Mouse (Mus musculus): Measurements from ENCODE around the gene Gm10681.
"Not testable (repeated sequence)": the region's sequence is repeated elsewhere in the genome, so short reads cannot be mapped to it uniquely, and the experiment has no call there.

Gene Gm10681

DNA sequence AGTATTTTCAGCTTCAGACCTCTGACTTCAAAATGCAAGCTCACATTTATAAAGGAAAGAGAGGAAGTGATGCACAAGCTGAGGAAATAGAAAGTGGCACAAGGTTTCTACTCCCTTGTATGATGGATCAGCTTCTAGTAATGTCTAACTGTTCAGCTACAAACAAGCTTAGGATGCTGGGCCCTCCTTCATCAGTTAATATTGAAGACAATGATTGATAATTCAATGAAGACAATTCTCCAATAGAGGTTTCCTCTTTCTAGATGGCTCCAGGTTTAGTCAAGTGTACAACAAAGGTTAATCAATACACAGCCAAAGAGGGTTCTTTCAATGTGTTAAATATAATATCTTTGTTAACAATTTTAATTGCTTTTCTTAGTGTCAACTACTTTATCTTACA is at the start of gene Gm10681:
Gene Gm10681, minus strand, starts transcription at position 101 of the 400 bp plus-strand sequence.
- no peak for DNase-seq (ENCODE audit: low spot score)

GRCm38 (mm10) chr3:98635145-98635544 is 46.5 kb upstream of the Gm10681 start:
- DNase-seq (ENCODE audit: low spot score), result no peak

GRCm38 (mm10) chr3:98630152-98630551 is 41.5 kb upstream of the Gm10681 start, which contains the start of gene Hsd3b5:
Gene Hsd3b5 (minus strand): TSS chr3:98630252.
- DNase-seq (ENCODE audit: low spot score), result no peak

GRCm38 (mm10) chr3:98629633-98630032 is 41.0 kb upstream of the Gm10681 start:
- DNase-seq (ENCODE audit: low spot score), result no peak

- DNase-seq (ENCODE audit: low spot score), result not testable (repeated sequence)
Observed at GRCm38 (mm10) chr3:98616786-98617185, 28.2 kb upstream of the Gm10681 start.

GRCm38 (mm10) chr3:98616244-98616643 is 27.6 kb upstream of the Gm10681 start:
- not testable (repeated sequence) for DNase-seq (ENCODE audit: low spot score)

- not testable (repeated sequence) for DNase-seq (ENCODE audit: low spot score)
Observed at GRCm38 (mm10) chr3:98614406-98614927, 25.9 kb upstream of the Gm10681 start.

DNA sequence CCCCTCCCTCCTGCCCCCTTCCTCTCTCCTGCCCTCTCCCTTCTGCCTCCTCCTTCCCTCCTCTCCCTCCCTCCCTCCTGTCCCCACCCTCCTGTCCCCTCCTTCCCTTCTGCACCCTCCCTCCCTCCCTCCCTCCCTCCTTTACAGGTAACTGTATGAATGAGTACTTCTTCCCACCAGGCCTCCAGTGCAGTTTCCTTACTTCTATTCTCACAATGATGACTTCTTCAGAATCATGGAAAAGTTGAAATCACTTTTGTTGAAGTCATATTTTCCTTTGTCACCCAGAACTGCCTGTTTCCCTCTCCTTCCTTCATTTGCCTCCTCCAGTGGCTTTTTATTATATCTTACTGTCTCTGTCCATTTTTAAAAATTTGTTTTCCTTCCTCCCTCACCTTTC is 25.4 kb upstream of the Gm10681 start:
- no peak for DNase-seq (ENCODE audit: low spot score)

DNA sequence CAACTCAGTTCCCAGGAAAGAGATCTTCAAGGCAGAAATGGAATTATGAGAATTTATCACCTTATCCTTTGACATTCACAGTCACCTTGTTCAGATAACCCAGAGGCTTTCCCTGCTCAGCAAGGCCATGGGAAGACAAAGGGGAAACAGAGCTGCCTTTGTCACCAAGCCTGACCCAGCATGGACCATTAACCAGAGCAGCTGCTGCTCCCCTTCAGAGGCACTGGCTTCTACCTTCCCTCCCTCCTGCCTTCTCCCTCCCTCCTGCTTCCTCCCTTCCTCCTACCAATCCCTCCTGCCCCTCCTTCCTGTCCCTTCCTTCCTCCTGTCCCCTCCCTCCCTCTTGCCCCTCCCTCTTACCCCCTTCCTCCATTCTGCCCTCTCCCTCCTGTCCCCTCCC is 24.9 kb upstream of the Gm10681 start:
- DNase-seq (ENCODE audit: low spot score), result not testable (repeated sequence)

DNA sequence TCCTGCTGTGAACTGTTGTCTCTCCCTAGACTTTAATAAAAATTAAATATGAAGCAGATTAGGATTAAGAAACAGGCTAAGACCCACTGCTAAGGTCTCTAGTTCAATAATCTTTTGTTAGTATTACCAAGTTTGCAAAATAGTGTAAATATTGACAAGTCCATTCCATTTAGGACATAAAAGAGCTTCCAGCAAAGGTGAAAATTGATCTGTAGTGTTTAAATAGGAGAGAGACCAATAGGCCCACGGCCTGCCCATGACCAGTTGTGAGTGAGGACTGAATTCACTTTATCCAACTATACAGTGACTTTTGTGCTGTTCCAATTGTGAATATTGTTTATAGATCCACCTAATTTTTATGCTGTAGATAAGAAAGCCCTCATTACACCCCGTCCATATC is 886 bp downstream of the Gm10681 start:
- no peak for DNase-seq (ENCODE audit: low spot score)

- not testable (repeated sequence) for DNase-seq (ENCODE audit: low spot score)
Observed at GRCm38 (mm10) chr3:98582622-98583021, 6.0 kb downstream of the Gm10681 start.

GRCm38 (mm10) chr3:98582202-98582601 is 6.4 kb downstream of the Gm10681 start:
- not testable (repeated sequence) for DNase-seq (ENCODE audit: low spot score)

- DNase-seq (ENCODE audit: low spot score), result not testable (repeated sequence)
Observed at GRCm38 (mm10) chr3:98581024-98581423, 7.6 kb downstream of the Gm10681 start.

GRCm38 (mm10) chr3:98567717-98568116 is 20.9 kb downstream of the Gm10681 start:
- not testable (repeated sequence) for DNase-seq (ENCODE audit: low spot score)

GRCm38 (mm10) chr3:98564894-98565293 is 23.7 kb downstream of the Gm10681 start:
- DNase-seq (ENCODE audit: low spot score), result not testable (repeated sequence)

DNA sequence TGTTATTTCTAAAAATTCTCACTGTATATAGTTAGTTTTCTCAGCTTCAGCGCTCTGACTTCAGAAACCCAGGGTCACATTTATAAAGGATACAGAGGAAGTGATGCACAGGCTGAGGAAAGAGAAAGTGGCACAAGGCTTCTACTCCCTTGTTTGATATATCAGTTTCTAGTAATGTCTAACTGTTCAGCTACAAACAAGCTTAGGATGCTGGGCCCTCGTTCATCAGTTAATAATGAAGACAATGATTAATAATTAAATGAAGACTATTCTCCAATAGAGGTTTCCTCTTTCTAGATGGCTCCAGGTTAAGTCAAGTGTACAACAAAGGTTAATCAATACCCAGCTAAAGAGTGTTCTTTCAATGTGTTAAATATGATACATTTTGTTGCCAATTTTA is 24.8 kb downstream of the Gm10681 start:
- not testable (repeated sequence) for DNase-seq (ENCODE audit: low spot score)

DNA sequence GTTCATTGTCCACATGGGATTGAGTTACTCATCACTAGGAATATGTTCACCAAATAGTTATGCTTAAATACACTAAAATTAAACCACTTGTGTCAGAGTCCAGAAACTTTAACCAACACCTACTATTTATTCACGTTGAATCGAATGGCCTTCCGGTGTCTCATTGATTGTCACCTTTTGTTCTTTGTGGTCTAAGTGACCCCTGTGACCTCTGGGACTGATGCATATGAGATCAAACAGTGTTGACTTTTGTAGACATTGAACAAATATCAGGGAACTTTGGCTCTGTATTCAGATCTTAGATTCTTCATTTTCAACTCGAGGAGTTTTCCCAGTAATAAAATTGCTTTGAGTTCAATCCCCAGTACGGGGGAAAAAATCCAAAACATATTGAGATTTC is 27.9 kb downstream of the Gm10681 start:
- not testable (repeated sequence) for DNase-seq (ENCODE audit: low spot score)

- DNase-seq (ENCODE audit: low spot score), result not testable (repeated sequence)
Observed at GRCm38 (mm10) chr3:98550832-98551231, 37.8 kb downstream of the Gm10681 start.

DNA sequence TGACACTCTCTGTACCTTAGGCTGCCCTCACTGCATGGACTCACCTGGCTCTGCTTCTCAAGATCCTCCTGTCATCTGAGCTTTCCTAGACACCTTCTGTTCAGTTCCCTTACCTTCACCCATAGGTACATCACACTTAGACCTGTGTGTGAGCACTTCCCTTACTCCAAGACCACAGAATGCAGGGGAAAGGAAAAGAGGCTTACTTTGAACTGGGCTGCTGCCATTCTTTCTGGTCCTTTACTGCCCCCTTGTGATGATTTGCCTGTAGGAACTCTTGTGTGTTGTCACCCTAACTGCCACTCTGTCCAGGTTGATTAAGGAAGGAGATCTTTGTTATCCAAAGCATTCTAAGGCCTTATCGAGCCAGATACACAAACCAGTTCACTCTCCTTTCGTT is 38.4 kb downstream of the Gm10681 start:
- DNase-seq (ENCODE audit: low spot score), result not testable (repeated sequence)

- DNase-seq (ENCODE audit: low spot score), result not testable (repeated sequence)
Observed at GRCm38 (mm10) chr3:98548495-98548894, 40.1 kb downstream of the Gm10681 start.

- not testable (repeated sequence) for DNase-seq (ENCODE audit: low spot score)
Observed at GRCm38 (mm10) chr3:98547641-98548040, 41.0 kb downstream of the Gm10681 start.

- not testable (repeated sequence) for DNase-seq (ENCODE audit: low spot score)
Observed at GRCm38 (mm10) chr3:98524978-98525377, 63.6 kb downstream of the Gm10681 start.

DNA sequence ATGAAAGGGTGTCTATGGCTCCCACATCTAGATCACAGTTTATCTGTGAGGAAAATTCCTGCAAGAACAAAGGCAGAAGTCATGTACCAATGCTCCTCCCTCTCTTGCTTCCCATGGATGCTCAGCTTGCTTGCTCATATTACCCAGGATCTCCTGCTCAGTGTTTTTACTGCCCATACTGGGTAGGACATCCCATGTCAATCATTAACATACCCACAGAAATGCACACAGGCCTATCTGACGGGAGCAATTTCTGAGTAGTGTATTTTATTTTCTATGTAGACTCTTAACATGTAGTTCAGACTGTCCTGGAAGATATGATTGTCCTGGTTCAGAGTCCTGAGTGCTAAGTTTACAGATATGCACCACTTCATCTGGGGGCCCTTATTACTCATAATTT is 64.1 kb downstream of the Gm10681 start:
- DNase-seq (ENCODE audit: low spot score), result not testable (repeated sequence)

GRCm38 (mm10) chr3:98522779-98523178 is 65.8 kb downstream of the Gm10681 start:
- DNase-seq (ENCODE audit: low spot score), result not testable (repeated sequence)
